Mouse (Mus musculus) embryo, embryonic 10.5 days (tissue): ENCODE measurements around the gene Fam205a4.
"Not testable (repeated sequence)": the region's sequence is repeated elsewhere in the genome, so short reads cannot be mapped to it uniquely, and the experiment has no call there.

ENCODE experiments used
- DNase-seq: peaks from one replicate; pipeline ENCODE4 v3.0.0-alpha.2; 2015; ENCODE audit warnings: low spot score

Fam205a4 gene

DNA sequence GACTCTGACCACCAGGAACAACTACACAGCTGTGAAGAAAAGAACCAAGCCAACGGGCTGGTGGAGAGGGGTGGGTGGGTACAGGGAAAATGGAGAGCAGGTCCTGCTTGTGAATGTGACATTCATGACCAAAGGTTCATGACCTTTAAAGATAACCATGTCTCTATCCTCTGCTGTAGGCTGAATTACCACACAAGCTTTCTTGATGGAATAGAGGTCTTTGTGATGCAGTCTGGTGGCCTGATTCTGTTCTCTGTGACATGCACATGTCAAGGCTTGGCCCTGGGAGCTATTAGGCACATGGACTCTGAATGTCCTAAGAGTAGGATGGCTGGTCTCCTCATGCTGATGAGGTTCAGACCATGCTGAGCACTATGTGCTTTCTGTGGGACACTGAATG, at the start of gene Fam205a4:
TSS of gene Fam205a4 (plus strand) at position 301 of the 400 bp plus-strand sequence.
- not testable (repeated sequence) for DNase-seq

DNA sequence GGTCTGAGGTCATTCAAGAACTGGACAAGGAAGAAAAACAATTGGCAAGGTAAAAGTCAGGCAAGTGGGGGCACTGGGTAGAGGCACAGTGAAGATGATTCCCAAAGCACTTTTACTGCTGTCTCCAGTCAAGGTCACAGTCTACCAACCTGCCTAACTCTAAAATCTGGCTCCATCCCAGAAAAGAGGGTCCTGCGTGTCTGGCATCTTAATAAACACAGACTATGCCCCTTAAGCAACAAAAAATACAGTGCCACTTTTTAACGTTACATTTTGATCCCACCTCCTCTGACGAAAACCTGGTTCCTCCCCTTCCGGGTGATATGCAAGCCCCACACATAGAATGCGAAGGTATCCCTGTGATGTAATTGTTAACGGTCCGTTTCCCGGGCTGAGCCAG, 24.6 kb upstream of the Fam205a4 start, which contains the start of gene Gm20878:
TSS of gene Gm20878 (plus strand) at position 301 of the 400 bp plus-strand sequence.
- DNase-seq, result not testable (repeated sequence)
